Mouse (Mus musculus) liver, embryonic 14.5 days (tissue): ENCODE measurements at regions not wholly inside any gene's neighbourhood (a gene's known extent, or its start where the extent isn't known, plus 50 kb on each side); places are given as distances from the start of the nearest gene placed in this dataset.
A peak's percentile ranks its signal among the peaks of the same experiment; 100 is the strongest.
"Not testable (repeated sequence)": the region's sequence is repeated elsewhere in the genome, so short reads cannot be mapped to it uniquely, and the experiment has no call there.

Source experiments
- CTCF ChIP-seq: IDR thresholded peaks from 2 replicates; pipeline ENCODE4 v1.5.1; 2016; ENCODE audit warnings: antibody characterized with exemption, low read depth, control low read depth
- EP300 ChIP-seq: IDR thresholded peaks from 2 replicates; pipeline ENCODE4 v1.6.1; 2016; ENCODE audit warnings: antibody characterized with exemption, low read depth

DNA sequence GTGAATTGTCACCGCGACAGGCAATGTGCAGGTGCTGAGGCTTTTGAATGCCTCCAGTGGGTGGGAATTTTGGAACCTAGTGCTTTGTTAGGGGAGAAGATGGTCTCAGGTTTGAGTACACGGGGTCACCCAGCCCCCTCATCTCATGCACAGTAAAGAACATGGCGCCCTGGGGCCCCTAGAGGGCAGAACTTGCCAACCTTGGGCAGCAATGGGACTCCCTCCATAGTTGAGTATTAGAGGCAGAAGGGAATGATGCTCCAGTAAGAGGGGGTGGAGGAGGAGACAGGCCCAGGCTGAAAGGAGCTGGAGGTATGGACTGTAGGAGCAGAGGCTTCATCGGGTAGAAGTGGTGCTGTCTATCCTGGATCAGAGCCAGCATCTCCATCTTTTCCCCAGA, 226.1 kb downstream of the Tpra1 start:
- 0 out of 2 replicates have a peak, but pooled peaks have one; percentile 13 for TF ChIP-seq CTCF
- not testable (repeated sequence) for TF ChIP-seq EP300
